Mouse (Mus musculus) heart, postnatal 36 days (tissue): Measurements from ENCODE around the gene Olfr94. TPM values are rescaled to one million over a fixed set of nuclear protein-coding genes. Genes with fewer than 3 reads are reported as not detected.

ENCODE experiments used
- total RNA-seq, 2 experiments: library from RNA; stranded (reverse); gene quantifications; 2 replicates each; pipeline ENCODE4 v1.2.3; 2021

The Olfr94 gene
- total RNA-seq, 2 experiments from 2014 or later = not detected

Other genes with a start within 250 kb of the Olfr94 start
- gene Ppp1r11, start 249.3 kb downstream of the Olfr94 start, total RNA-seq = 10 to 100 TPM; 95.1 to 96.8 TPM
- 10 to 100 TPM; 24.1 to 27.6 TPM for gene Znrd1, start 242.4 kb downstream of the Olfr94 start, total RNA-seq
- gene Znrd1as, start 242.4 kb downstream of the Olfr94 start, total RNA-seq = 10 to 100 TPM; 13.3 to 13.5 TPM
- not detected for gene 2410137M14Rik, start 219.8 kb downstream of the Olfr94 start, total RNA-seq
- gene H2-M5, start 211.5 kb downstream of the Olfr94 start, total RNA-seq = not detected
- 1 to 10 TPM; 1.0 to 1.8 TPM for gene Zfp57, start 199.8 kb downstream of the Olfr94 start, total RNA-seq
- gene Mog, start 177.6 kb downstream of the Olfr94 start, total RNA-seq = not detected
- gene Gabbr1, start 155.0 kb downstream of the Olfr94 start, total RNA-seq = 1 to 10 TPM; 8.6 to 9.4 TPM
- gene Olfr90, start 112.5 kb downstream of the Olfr94 start, total RNA-seq = not detected
- gene Olfr91, start 102.7 kb downstream of the Olfr94 start, total RNA-seq = not detected
- not detected for gene Olfr92, start 80.9 kb downstream of the Olfr94 start, total RNA-seq
- not detected for gene Olfr93, start 39.5 kb downstream of the Olfr94 start, total RNA-seq
- not detected for gene Ubd, start 7.1 kb downstream of the Olfr94 start, total RNA-seq
- gene Olfr95, start 12.1 kb upstream of the Olfr94 start, total RNA-seq = not detected
- not detected for gene Olfr96, start 19.2 kb upstream of the Olfr94 start, total RNA-seq
- gene Olfr97, start 36.3 kb upstream of the Olfr94 start, total RNA-seq = not detected
- gene Olfr98, start 62.8 kb upstream of the Olfr94 start, total RNA-seq = not detected
- 1 to 10 TPM; 2.8 to 3.7 TPM for gene H2-M3, start 69.2 kb upstream of the Olfr94 start, total RNA-seq
- gene Olfr99, start 82.5 kb upstream of the Olfr94 start, total RNA-seq = not detected
- gene Olfr101, start 103.3 kb upstream of the Olfr94 start, total RNA-seq = not detected
- gene Olfr102, start 116.1 kb upstream of the Olfr94 start, total RNA-seq = not detected
- gene Olfr103, start 138.7 kb upstream of the Olfr94 start, total RNA-seq = not detected
- not detected for gene Olfr104-ps, start 158.6 kb upstream of the Olfr94 start, total RNA-seq
- not detected for gene Olfr105-ps, start 178.0 kb upstream of the Olfr94 start, total RNA-seq
- not detected for gene Olfr106-ps, start 189.4 kb upstream of the Olfr94 start, total RNA-seq
- not detected for gene Olfr107, start 198.2 kb upstream of the Olfr94 start, total RNA-seq
- not detected for gene Olfr108, start 244.5 kb upstream of the Olfr94 start, total RNA-seq